Mouse (Mus musculus): ENCODE results near the gene Gm28305. TPM values are rescaled to one million over a fixed set of nuclear protein-coding genes. Genes with fewer than 3 reads are reported as not detected.

Gene Gm28305
- polyA plus RNA-seq, 1 experiment from 2014 or later: not detected

GRCm38 (mm10) chr9:104088555-104088954, 48.1 kb downstream of the Gm28305 start:
- Histone ChIP-seq H3K4me2 (ENCODE audit: low read depth, low read length) (no peak overlapping the region), H3K4me3 (replicated peaks; ENCODE audit: low read length) (no peak overlapping the region), H3K36me3 (ENCODE audit: control insufficient read depth, insufficient read depth, low read length) (no peaks in the 10 kb centered on the region), H3K27me3 (ENCODE audit: control insufficient read depth, insufficient read depth, low read length) (no peaks in the 10 kb centered on the region), H3K27ac (ENCODE audit: low read length) (0 out of 2 replicates have a peak overlapping the region, but pooled peaks have one; percentile 7), H3K4me1 (ENCODE audit: control insufficient read depth, insufficient read depth, low read length) (no peaks in the 10 kb centered on the region), H3K9ac (ENCODE audit: low read length) (no peak overlapping the region), H3K9me3 (replicated peaks; ENCODE audit: control insufficient read depth, low read length) (no peaks in the 10 kb centered on the region)
- 60% methylated on average over 8 of the region's 8 CpGs for WGBS
- ATAC-seq (ENCODE audit: insufficient read depth, low FRiP score): no peak

DNA sequence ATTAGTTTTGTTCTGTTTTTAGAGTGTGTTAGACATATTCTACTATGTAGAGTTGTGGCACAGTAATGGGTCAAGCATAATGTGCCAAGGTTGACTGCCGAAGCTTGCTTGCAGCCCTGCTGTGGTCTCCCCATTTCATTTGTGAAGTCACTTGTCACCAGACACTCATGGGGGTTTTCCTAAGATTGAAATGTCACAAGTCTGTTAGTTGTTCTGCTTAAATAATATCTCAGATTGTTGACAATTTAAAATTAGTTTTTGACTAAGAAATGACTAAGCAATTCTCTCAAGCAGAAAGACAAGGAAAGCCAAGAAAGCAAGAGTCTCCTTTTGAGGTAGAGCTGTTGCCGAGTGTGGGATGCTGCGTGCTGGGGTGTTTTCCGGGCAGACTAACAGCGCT, 52.5 kb downstream of the Gm28305 start:
- Histone ChIP-seq H3K4me1 (ENCODE audit: control insufficient read depth, insufficient read depth, low read length) (no peaks in the 10 kb centered on the region), H3K36me3 (ENCODE audit: control insufficient read depth, insufficient read depth, low read length) (no peaks in the 10 kb centered on the region), H3K27me3 (ENCODE audit: control insufficient read depth, insufficient read depth, low read length) (no peaks in the 10 kb centered on the region), H3K27ac (ENCODE audit: low read length) (no peak overlapping the region), H3K9me3 (replicated peaks; ENCODE audit: control insufficient read depth, low read length) (no peaks in the 10 kb centered on the region), H3K4me3 (replicated peaks; ENCODE audit: low read length) (no peak overlapping the region), H3K9ac (ENCODE audit: low read length) (no peak overlapping the region), H3K4me2 (ENCODE audit: low read depth, low read length) (no peak overlapping the region)
- no peak for ATAC-seq (ENCODE audit: insufficient read depth, low FRiP score)
- 93% methylated on average over 5 of the region's 5 CpGs for WGBS

DNA sequence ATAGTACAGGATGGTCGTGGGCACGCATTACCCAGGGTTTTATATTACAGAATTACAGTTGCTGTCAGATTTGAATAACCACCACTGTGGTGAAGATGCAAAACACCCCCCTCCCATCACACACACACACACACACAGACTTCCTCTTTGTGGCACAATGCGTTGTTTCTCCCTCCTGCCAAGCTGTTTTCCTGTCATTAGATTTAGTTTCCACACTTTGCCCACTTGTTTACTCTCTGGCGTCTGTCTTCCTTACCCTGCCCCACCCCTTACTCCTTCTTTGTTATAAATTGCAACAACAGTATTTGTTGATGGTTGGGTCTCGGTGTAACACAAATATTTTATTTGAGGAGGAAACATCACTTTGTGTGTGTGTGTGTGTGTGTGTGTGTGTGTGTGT, 57.8 kb downstream of the Gm28305 start:
- Histone ChIP-seq H3K9ac (ENCODE audit: low read length) (no peak overlapping the region), H3K36me3 (ENCODE audit: control insufficient read depth, insufficient read depth, low read length) (no peaks in the 10 kb centered on the region), H3K27ac (ENCODE audit: low read length) (no peak overlapping the region), H3K27me3 (ENCODE audit: control insufficient read depth, insufficient read depth, low read length) (no peaks in the 10 kb centered on the region), H3K4me1 (ENCODE audit: control insufficient read depth, insufficient read depth, low read length) (no peaks in the 10 kb centered on the region; the same call in 1 of the 2 replicates), H3K9me3 (replicated peaks; ENCODE audit: control insufficient read depth, low read length) (no peaks in the 10 kb centered on the region), H3K4me3 (replicated peaks; ENCODE audit: low read length) (no peak overlapping the region), H3K4me2 (ENCODE audit: low read depth, low read length) (no peak overlapping the region)
- no peak for ATAC-seq (ENCODE audit: insufficient read depth, low FRiP score)
- 56% methylated on average over 5 of the region's 5 CpGs for WGBS

GRCm38 (mm10) chr9:104099060-104099459, 58.6 kb downstream of the Gm28305 start:
- H3K27ac ChIP-seq (ENCODE audit: low read length): no peak overlapping the region
- no peaks in the 10 kb centered on the region for H3K36me3 ChIP-seq (ENCODE audit: control insufficient read depth, insufficient read depth, low read length)
- H3K9ac ChIP-seq (ENCODE audit: low read length): no peak overlapping the region
- H3K4me1 ChIP-seq (ENCODE audit: control insufficient read depth, insufficient read depth, low read length): no peaks in the 10 kb centered on the region; the same call in 1 of the 2 replicates
- ATAC-seq (ENCODE audit: insufficient read depth, low FRiP score): no peak
- H3K27me3 ChIP-seq (ENCODE audit: control insufficient read depth, insufficient read depth, low read length): no peaks in the 10 kb centered on the region
- no peak overlapping the region for H3K4me3 ChIP-seq (replicated peaks; ENCODE audit: low read length)
- no peak overlapping the region for H3K4me2 ChIP-seq (ENCODE audit: low read depth, low read length)
- WGBS: 85% methylated on average over 11 of the region's 11 CpGs
- H3K9me3 ChIP-seq (replicated peaks; ENCODE audit: control insufficient read depth, low read length): no peaks in the 10 kb centered on the region

DNA sequence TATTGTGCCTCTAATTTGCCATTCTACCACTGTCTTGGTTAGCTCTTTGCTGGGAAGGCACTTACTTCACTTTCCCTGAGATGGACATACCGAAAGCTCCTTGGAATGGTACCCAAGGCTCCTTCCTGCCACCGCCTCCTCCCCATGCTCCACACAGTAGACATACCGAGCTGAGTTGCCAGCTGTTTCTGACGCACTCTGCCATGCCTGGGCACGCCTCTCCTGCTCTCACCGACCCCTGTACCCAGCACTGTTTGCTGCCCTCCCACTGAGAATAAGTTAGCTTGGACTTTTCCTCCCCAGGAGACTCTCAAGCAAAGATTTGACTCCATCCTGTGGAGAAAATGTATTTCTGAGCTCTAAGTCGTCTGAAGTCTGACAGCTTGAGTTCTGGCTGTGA, 60.4 kb downstream of the Gm28305 start:
- no peaks in the 10 kb centered on the region for H3K36me3 ChIP-seq (ENCODE audit: control insufficient read depth, insufficient read depth, low read length)
- H3K27ac ChIP-seq (ENCODE audit: low read length): no peak overlapping the region
- no peaks in the 10 kb centered on the region for H3K9me3 ChIP-seq (replicated peaks; ENCODE audit: control insufficient read depth, low read length)
- 56% methylated on average over 7 of the region's 7 CpGs for WGBS
- H3K9ac ChIP-seq (ENCODE audit: low read length): no peak overlapping the region
- ATAC-seq (ENCODE audit: insufficient read depth, low FRiP score): no peak
- H3K27me3 ChIP-seq (ENCODE audit: control insufficient read depth, insufficient read depth, low read length): no peaks in the 10 kb centered on the region
- H3K4me1 ChIP-seq (ENCODE audit: control insufficient read depth, insufficient read depth, low read length): no peaks in the 10 kb centered on the region; the same call in 1 of the 2 replicates
- H3K4me2 ChIP-seq (ENCODE audit: low read depth, low read length): no peak overlapping the region
- no peak overlapping the region for H3K4me3 ChIP-seq (replicated peaks; ENCODE audit: low read length)

DNA sequence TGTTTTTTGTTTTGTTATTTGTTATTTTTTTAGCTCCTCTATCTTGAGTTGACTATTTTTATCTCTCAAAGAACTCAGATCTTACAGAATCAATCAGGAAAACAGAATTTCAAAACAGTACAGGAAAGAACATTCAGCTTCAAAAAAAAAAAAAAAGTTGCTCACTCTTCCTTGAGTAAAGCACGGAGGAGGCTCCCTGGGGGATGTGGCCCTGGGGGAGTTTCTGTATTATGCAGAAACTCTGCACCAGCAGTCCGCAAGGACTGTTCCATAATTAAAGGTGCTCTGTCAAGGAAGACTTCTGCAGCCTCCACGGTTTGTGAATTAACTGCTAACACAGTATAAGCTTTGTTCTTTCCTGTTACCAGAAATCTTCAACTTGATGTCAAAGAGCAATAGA, 61.0 kb downstream of the Gm28305 start:
- Histone ChIP-seq H3K4me3 (replicated peaks; ENCODE audit: low read length) (no peak overlapping the region), H3K4me2 (ENCODE audit: low read depth, low read length) (no peak overlapping the region), H3K9ac (ENCODE audit: low read length) (no peak overlapping the region), H3K27me3 (ENCODE audit: control insufficient read depth, insufficient read depth, low read length) (no peaks in the 10 kb centered on the region), H3K27ac (ENCODE audit: low read length) (0 out of 2 replicates have a peak overlapping the region, but pooled peaks have one; percentile 4), H3K36me3 (ENCODE audit: control insufficient read depth, insufficient read depth, low read length) (no peaks in the 10 kb centered on the region), H3K9me3 (replicated peaks; ENCODE audit: control insufficient read depth, low read length) (no peaks in the 10 kb centered on the region), H3K4me1 (ENCODE audit: control insufficient read depth, insufficient read depth, low read length) (no peaks in the 10 kb centered on the region; the same call in 1 of the 2 replicates)
- WGBS: 40% methylated on average over 3 of the region's 3 CpGs
- ATAC-seq (ENCODE audit: insufficient read depth, low FRiP score): no peak

DNA sequence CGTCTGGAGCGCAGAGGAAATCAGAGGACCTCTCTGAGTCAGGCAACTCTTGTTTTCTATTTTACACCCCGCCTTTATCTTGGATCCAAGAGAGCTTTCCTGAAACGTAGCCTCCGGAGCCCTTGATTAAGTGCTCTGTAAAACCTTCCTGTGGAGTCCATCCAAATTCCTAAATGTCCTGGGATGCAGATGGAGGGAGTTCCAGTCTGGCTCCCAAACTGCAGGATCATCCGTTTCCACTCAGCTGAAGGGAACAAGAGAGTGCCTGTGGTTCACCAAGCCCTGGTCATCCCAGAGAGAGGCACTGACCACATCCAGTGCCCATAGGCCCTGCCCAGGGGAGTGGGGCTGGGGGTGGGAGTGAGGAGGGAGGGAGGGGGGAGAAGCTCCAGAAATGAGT, 61.8 kb downstream of the Gm28305 start:
- no peak overlapping the region for H3K9ac ChIP-seq (ENCODE audit: low read length)
- no peak overlapping the region for H3K4me2 ChIP-seq (ENCODE audit: low read depth, low read length)
- no peaks in the 10 kb centered on the region for H3K9me3 ChIP-seq (replicated peaks; ENCODE audit: control insufficient read depth, low read length)
- H3K4me1 ChIP-seq (ENCODE audit: control insufficient read depth, insufficient read depth, low read length): no peaks in the 10 kb centered on the region; the same call in 1 of the 2 replicates
- no peaks in the 10 kb centered on the region for H3K27me3 ChIP-seq (ENCODE audit: control insufficient read depth, insufficient read depth, low read length)
- H3K36me3 ChIP-seq (ENCODE audit: control insufficient read depth, insufficient read depth, low read length): no peaks in the 10 kb centered on the region
- H3K4me3 ChIP-seq (replicated peaks; ENCODE audit: low read length): no peak overlapping the region
- no peak overlapping the region for H3K27ac ChIP-seq (ENCODE audit: low read length)
- peak; percentile 56; the same call in 1 of the 2 replicates for ATAC-seq (ENCODE audit: insufficient read depth, low FRiP score)
- 42% methylated on average over 6 of the region's 6 CpGs for WGBS

GRCm38 (mm10) chr9:104102901-104103300, 62.4 kb downstream of the Gm28305 start:
- no peak for ATAC-seq (ENCODE audit: insufficient read depth, low FRiP score)
- Histone ChIP-seq H3K9me3 (replicated peaks; ENCODE audit: control insufficient read depth, low read length) (no peaks in the 10 kb centered on the region), H3K27ac (ENCODE audit: low read length) (no peak overlapping the region), H3K4me1 (ENCODE audit: control insufficient read depth, insufficient read depth, low read length) (no peaks in the 10 kb centered on the region; the same call in 1 of the 2 replicates), H3K36me3 (ENCODE audit: control insufficient read depth, insufficient read depth, low read length) (no peaks in the 10 kb centered on the region), H3K4me3 (replicated peaks; ENCODE audit: low read length) (no peak overlapping the region), H3K4me2 (ENCODE audit: low read depth, low read length) (no peak overlapping the region), H3K9ac (ENCODE audit: low read length) (no peak overlapping the region), H3K27me3 (ENCODE audit: control insufficient read depth, insufficient read depth, low read length) (no peaks in the 10 kb centered on the region)
- 59% methylated on average over 2 of the region's 2 CpGs for WGBS

DNA sequence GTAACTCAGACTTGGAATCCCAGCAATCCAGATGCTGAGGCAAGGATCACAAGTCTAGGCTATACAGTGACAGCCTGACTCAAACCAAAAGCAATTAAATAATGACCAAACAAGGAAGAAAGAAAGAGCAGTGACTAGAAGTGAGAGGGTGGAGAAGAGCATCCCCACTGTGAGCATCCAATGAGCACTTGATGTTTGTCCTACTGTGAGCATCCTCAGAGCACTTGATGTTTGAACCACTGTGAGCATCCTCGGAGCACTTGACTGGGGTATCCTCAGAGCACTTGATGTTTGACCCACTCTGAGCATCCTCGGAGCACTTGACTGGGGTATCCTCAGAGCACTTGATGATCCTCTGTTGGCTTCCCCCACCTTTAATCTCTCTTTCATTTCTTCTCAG, 64.5 kb downstream of the Gm28305 start:
- Histone ChIP-seq H3K27ac (ENCODE audit: low read length) (no peak overlapping the region), H3K4me2 (ENCODE audit: low read depth, low read length) (no peak overlapping the region), H3K4me1 (ENCODE audit: control insufficient read depth, insufficient read depth, low read length) (no peaks in the 10 kb centered on the region; the same call in 1 of the 2 replicates), H3K9ac (ENCODE audit: low read length) (no peak overlapping the region), H3K27me3 (ENCODE audit: control insufficient read depth, insufficient read depth, low read length) (no peaks in the 10 kb centered on the region), H3K9me3 (replicated peaks; ENCODE audit: control insufficient read depth, low read length) (no peaks in the 10 kb centered on the region), H3K4me3 (replicated peaks; ENCODE audit: low read length) (no peak overlapping the region), H3K36me3 (ENCODE audit: control insufficient read depth, insufficient read depth, low read length) (no peaks in the 10 kb centered on the region)
- no peak for ATAC-seq (ENCODE audit: insufficient read depth, low FRiP score)
- 74% methylated on average over 2 of the region's 2 CpGs for WGBS

Data from stomach, embryonic 16.5 days (tissue).